Mouse (Mus musculus): ENCODE measurements at regions not wholly inside any gene's neighbourhood (a gene's known extent, or its start where the extent isn't known, plus 50 kb on each side); places are given as distances from the start of the nearest gene placed in this dataset.
A peak's percentile ranks its signal among the peaks of the same experiment; 100 is the strongest.
"Not testable (repeated sequence)": the region's sequence is repeated elsewhere in the genome, so short reads cannot be mapped to it uniquely, and the experiment has no call there.

GRCm38 (mm10) chr10:8136662-8137061 lies 180.6 kb upstream of the Tab2 start:
- Histone ChIP-seq H3K4me1 (peaks cover 33% of the 10 kb centered on the region), H3K9me3 (no peaks in the 10 kb centered on the region), H3K27ac (no peak overlapping the region), H3K27me3 (ENCODE audit: poor library complexity, severe bottlenecking) (peaks cover 13% of the 10 kb centered on the region; the same call in 1 of the 2 replicates), H3K4me3 (no peak overlapping the region), H3K36me3 (replicated peaks) (no peaks in the 10 kb centered on the region)
- WGBS = 79% methylated on average over 3 of the region's 3 CpGs
- DNase-seq (ENCODE audit: extremely low spot score, low spot score) = no peak

- H3K4me1 ChIP-seq = peaks cover 42% of the 10 kb centered on the region
Measured at GRCm38 (mm10) chr10:8135272-8135671, 179.2 kb upstream of the Tab2 start.

GRCm38 (mm10) chr10:8134398-8134797 lies 178.4 kb upstream of the Tab2 start:
- H3K36me3 ChIP-seq (replicated peaks) = no peaks in the 10 kb centered on the region
- DNase-seq (ENCODE audit: extremely low spot score, low spot score) = no peak
- 92% methylated on average over 1 of the region's 1 CpGs for WGBS
- H3K27ac ChIP-seq = peak overlapping the region; percentile 51
- H3K27me3 ChIP-seq (ENCODE audit: poor library complexity, severe bottlenecking) = peaks cover 21% of the 10 kb centered on the region; the same call in 1 of the 2 replicates
- no peaks in the 10 kb centered on the region for H3K9me3 ChIP-seq
- H3K4me3 ChIP-seq = no peak overlapping the region
- H3K4me1 ChIP-seq = peaks cover 44% of the 10 kb centered on the region

More at GRCm38 (mm10) chr10:8135272-8135671, 179.2 kb upstream of the Tab2 start:
- Histone ChIP-seq H3K9me3 (no peaks in the 10 kb centered on the region), H3K27ac (no peak overlapping the region), H3K36me3 (replicated peaks) (no peaks in the 10 kb centered on the region), H3K27me3 (ENCODE audit: poor library complexity, severe bottlenecking) (peaks cover 21% of the 10 kb centered on the region; the same call in 1 of the 2 replicates), H3K4me3 (no peak overlapping the region)
- 67% methylated on average over 7 of the region's 7 CpGs for WGBS
- DNase-seq (ENCODE audit: extremely low spot score, low spot score) = peak; percentile 13

GRCm38 (mm10) chr10:8133451-8133952 lies 177.5 kb upstream of the Tab2 start:
- H3K36me3 ChIP-seq (replicated peaks) = no peaks in the 10 kb centered on the region
- WGBS = 24% methylated on average over 13 of the region's 13 CpGs
- H3K27ac ChIP-seq = peak overlapping the region; percentile 51
- peak; percentile 56 for DNase-seq (ENCODE audit: extremely low spot score, low spot score)
- H3K27me3 ChIP-seq (ENCODE audit: poor library complexity, severe bottlenecking) = peaks cover 21% of the 10 kb centered on the region; the same call in 1 of the 2 replicates
- no peaks in the 10 kb centered on the region for H3K9me3 ChIP-seq
- peak overlapping the region; percentile 16; the same call in 1 of the 2 replicates for H3K4me3 ChIP-seq
- peaks cover 41% of the 10 kb centered on the region for H3K4me1 ChIP-seq

- Histone ChIP-seq H3K4me1 (peaks cover 37% of the 10 kb centered on the region), H3K9me3 (no peaks in the 10 kb centered on the region), H3K4me3 (no peak overlapping the region), H3K36me3 (replicated peaks) (no peaks in the 10 kb centered on the region), H3K27ac (peak overlapping the region; percentile 51), H3K27me3 (ENCODE audit: poor library complexity, severe bottlenecking) (peaks cover 21% of the 10 kb centered on the region; the same call in 1 of the 2 replicates)
- DNase-seq (ENCODE audit: extremely low spot score, low spot score) = peak; percentile 28
- WGBS = 50% methylated on average over 2 of the region's 2 CpGs
Measured at GRCm38 (mm10) chr10:8132795-8133194, 176.8 kb upstream of the Tab2 start.

GRCm38 (mm10) chr10:8130472-8131241 lies 174.6 kb upstream of the Tab2 start:
- Histone ChIP-seq H3K4me3 (no peak overlapping the region), H3K36me3 (replicated peaks) (no peaks in the 10 kb centered on the region), H3K4me1 (peaks cover 37% of the 10 kb centered on the region), H3K27me3 (ENCODE audit: poor library complexity, severe bottlenecking) (peaks cover 19% of the 10 kb centered on the region; the same call in 1 of the 2 replicates), H3K9me3 (no peaks in the 10 kb centered on the region), H3K27ac (no peak overlapping the region)
- peak; percentile 12 for DNase-seq (ENCODE audit: extremely low spot score, low spot score)
- 69% methylated on average over 18 of the region's 18 CpGs for WGBS

GRCm38 (mm10) chr10:8130057-8130456 lies 174.0 kb upstream of the Tab2 start:
- H3K27me3 ChIP-seq (ENCODE audit: poor library complexity, severe bottlenecking) = peaks cover 14% of the 10 kb centered on the region; the same call in 1 of the 2 replicates
- no peak for DNase-seq (ENCODE audit: extremely low spot score, low spot score)
- no peaks in the 10 kb centered on the region for H3K9me3 ChIP-seq
- no peak overlapping the region for H3K4me3 ChIP-seq
- WGBS = 81% methylated on average over 8 of the region's 8 CpGs
- H3K36me3 ChIP-seq (replicated peaks) = no peaks in the 10 kb centered on the region
- no peak overlapping the region for H3K27ac ChIP-seq
- peaks cover 38% of the 10 kb centered on the region for H3K4me1 ChIP-seq

GRCm38 (mm10) chr10:8124124-8124523 lies 168.1 kb upstream of the Tab2 start:
- Histone ChIP-seq H3K4me1 (peaks cover 4% of the 10 kb centered on the region), H3K27ac (no peak overlapping the region), H3K27me3 (ENCODE audit: poor library complexity, severe bottlenecking) (no peaks in the 10 kb centered on the region), H3K36me3 (replicated peaks) (no peaks in the 10 kb centered on the region), H3K4me3 (no peak overlapping the region), H3K9me3 (no peaks in the 10 kb centered on the region)
- 94% methylated on average over 1 of the region's 1 CpGs for WGBS
- peak; percentile 10 for DNase-seq (ENCODE audit: extremely low spot score, low spot score)

GRCm38 (mm10) chr10:8121895-8122294 lies 165.9 kb upstream of the Tab2 start:
- peak; percentile 6 for DNase-seq (ENCODE audit: extremely low spot score, low spot score)
- Histone ChIP-seq H3K9me3 (no peaks in the 10 kb centered on the region), H3K4me3 (no peak overlapping the region), H3K4me1 (peaks cover 4% of the 10 kb centered on the region), H3K27me3 (ENCODE audit: poor library complexity, severe bottlenecking) (no peaks in the 10 kb centered on the region), H3K36me3 (replicated peaks) (no peaks in the 10 kb centered on the region), H3K27ac (no peak overlapping the region)
- WGBS = 76% methylated on average over 4 of the region's 4 CpGs

GRCm38 (mm10) chr10:8116821-8117220 lies 160.8 kb upstream of the Tab2 start:
- no peaks in the 10 kb centered on the region for H3K36me3 ChIP-seq (replicated peaks)
- no peak overlapping the region for H3K27ac ChIP-seq
- 92% methylated on average over 8 of the region's 8 CpGs for WGBS
- H3K27me3 ChIP-seq (ENCODE audit: poor library complexity, severe bottlenecking) = no peaks in the 10 kb centered on the region
- DNase-seq (ENCODE audit: extremely low spot score, low spot score) = no peak
- peaks cover 6% of the 10 kb centered on the region for H3K4me1 ChIP-seq
- no peaks in the 10 kb centered on the region for H3K9me3 ChIP-seq
- no peak overlapping the region for H3K4me3 ChIP-seq

- H3K4me3 ChIP-seq; H3K4me1 ChIP-seq; H3K9me3 ChIP-seq; H3K27ac ChIP-seq; H3K36me3 ChIP-seq (replicated peaks); H3K27me3 ChIP-seq (ENCODE audit: poor library complexity, severe bottlenecking); DNase-seq (ENCODE audit: extremely low spot score, low spot score): not testable (repeated sequence)
- WGBS = 45% methylated on average over 5 of the region's 5 CpGs
Measured at GRCm38 (mm10) chr10:8114932-8115331, 158.9 kb upstream of the Tab2 start.

- Histone ChIP-seq H3K36me3 (replicated peaks) (no peaks in the 10 kb centered on the region), H3K4me1 (peaks cover 6% of the 10 kb centered on the region), H3K9me3 (no peaks in the 10 kb centered on the region), H3K27ac (no peak overlapping the region), H3K4me3 (no peak overlapping the region), H3K27me3 (ENCODE audit: poor library complexity, severe bottlenecking) (no peaks in the 10 kb centered on the region)
- no peak for DNase-seq (ENCODE audit: extremely low spot score, low spot score)
- WGBS = 56% methylated on average over 3 of the region's 3 CpGs
Measured at GRCm38 (mm10) chr10:8114530-8114929, 158.5 kb upstream of the Tab2 start.

- H3K36me3 ChIP-seq (replicated peaks) = no peaks in the 10 kb centered on the region
- H3K4me3 ChIP-seq = no peak overlapping the region
- WGBS = 94% methylated on average over 6 of the region's 6 CpGs
- peaks cover 9% of the 10 kb centered on the region for H3K4me1 ChIP-seq
- peaks cover 7% of the 10 kb centered on the region for H3K9me3 ChIP-seq
- DNase-seq (ENCODE audit: extremely low spot score, low spot score) = no peak
- H3K27ac ChIP-seq = no peak overlapping the region
- no peaks in the 10 kb centered on the region for H3K27me3 ChIP-seq (ENCODE audit: poor library complexity, severe bottlenecking)
Measured at GRCm38 (mm10) chr10:8100489-8100888, 144.5 kb upstream of the Tab2 start.
